Mouse (Mus musculus): ENCODE results near the gene Atf6b. TPM values are rescaled to one million over a fixed set of nuclear protein-coding genes. Genes with fewer than 3 reads are reported as not detected.

Gene Atf6b
- polyA plus RNA-seq, 1 experiment from 2014 or later = 111 TPM

- H3K27me3 ChIP-seq (ENCODE audit: low read depth, poor library complexity, severe bottlenecking) = peaks cover 33% of the 10 kb centered on the region
- H3K4me3 ChIP-seq = no peak overlapping the region
- WGBS = 81% methylated on average over 7 of the region's 7 CpGs
- DNase-seq (ENCODE audit: low spot score) = no peak
- no peak overlapping the region for H3K27ac ChIP-seq (replicated peaks)
- H3K36me3 ChIP-seq = no peaks in the 10 kb centered on the region
- H3K9me3 ChIP-seq (replicated peaks) = no peaks in the 10 kb centered on the region
- peaks cover 15% of the 10 kb centered on the region for H3K4me1 ChIP-seq
These were observed 17.5 kb downstream of the Atf6b start for GRCm38 (mm10) chr17:34664472-34664871.

- Histone ChIP-seq H3K4me1 (peaks cover 19% of the 10 kb centered on the region), H3K9me3 (replicated peaks) (no peaks in the 10 kb centered on the region), H3K36me3 (no peaks in the 10 kb centered on the region), H3K27me3 (ENCODE audit: low read depth, poor library complexity, severe bottlenecking) (peaks cover 64% of the 10 kb centered on the region), H3K27ac (replicated peaks) (no peak within 1 kb of the TSS), H3K4me3 (peak within 1 kb of the TSS; percentile 54)
- no peak for DNase-seq (ENCODE audit: low spot score)
- 64% methylated on average over 7 of the region's 7 CpGs for WGBS
These were observed 23.3 kb downstream of the Atf6b start, which contains the start of gene Tnxb for GRCm38 (mm10) chr17:34670235-34670634. Gene Tnxb (plus strand): TSS chr17:34670535.

- Histone ChIP-seq H3K27me3 (ENCODE audit: low read depth, poor library complexity, severe bottlenecking) (peaks cover 75% of the 10 kb centered on the region), H3K27ac (replicated peaks) (no peak overlapping the region; the same call in 1 of the 2 replicates), H3K36me3 (no peaks in the 10 kb centered on the region), H3K9me3 (replicated peaks) (no peaks in the 10 kb centered on the region), H3K4me3 (peak overlapping the region; percentile 54), H3K4me1 (peaks cover 19% of the 10 kb centered on the region)
- peak; percentile 61 for DNase-seq (ENCODE audit: low spot score)
- WGBS = 9% methylated on average over 90 of the region's 93 CpGs
These were observed 24.5 kb downstream of the Atf6b start for GRCm38 (mm10) chr17:34671151-34672066.

GRCm38 (mm10) chr17:34672246-34672792, 25.4 kb downstream of the Atf6b start:
- Histone ChIP-seq H3K27ac (replicated peaks) (no peak overlapping the region), H3K4me3 (peak overlapping the region; percentile 54), H3K9me3 (replicated peaks) (no peaks in the 10 kb centered on the region), H3K4me1 (peaks cover 19% of the 10 kb centered on the region), H3K27me3 (ENCODE audit: low read depth, poor library complexity, severe bottlenecking) (peaks cover 78% of the 10 kb centered on the region), H3K36me3 (no peaks in the 10 kb centered on the region)
- DNase-seq (ENCODE audit: low spot score) = no peak
- 34% methylated on average over 49 of the region's 49 CpGs for WGBS

GRCm38 (mm10) chr17:34673139-34673538, 26.2 kb downstream of the Atf6b start:
- H3K27me3 ChIP-seq (ENCODE audit: low read depth, poor library complexity, severe bottlenecking) = peaks cover 78% of the 10 kb centered on the region
- WGBS = 90% methylated on average over 7 of the region's 7 CpGs
- DNase-seq (ENCODE audit: low spot score) = no peak

GRCm38 (mm10) chr17:34674524-34675204, 27.7 kb downstream of the Atf6b start:
- peaks cover 19% of the 10 kb centered on the region for H3K4me1 ChIP-seq
- H3K4me3 ChIP-seq = no peak overlapping the region
- DNase-seq (ENCODE audit: low spot score) = no peak
- H3K27me3 ChIP-seq (ENCODE audit: low read depth, poor library complexity, severe bottlenecking) = peaks cover 79% of the 10 kb centered on the region
- 76% methylated on average over 11 of the region's 11 CpGs for WGBS
- H3K27ac ChIP-seq (replicated peaks) = no peak overlapping the region
- no peaks in the 10 kb centered on the region for H3K36me3 ChIP-seq
- H3K9me3 ChIP-seq (replicated peaks) = no peaks in the 10 kb centered on the region

More at GRCm38 (mm10) chr17:34673139-34673538, 26.2 kb downstream of the Atf6b start:
- no peak overlapping the region for H3K4me3 ChIP-seq
- peaks cover 19% of the 10 kb centered on the region for H3K4me1 ChIP-seq
- H3K36me3 ChIP-seq = no peaks in the 10 kb centered on the region
- H3K27ac ChIP-seq (replicated peaks) = no peak overlapping the region
- no peaks in the 10 kb centered on the region for H3K9me3 ChIP-seq (replicated peaks)

GRCm38 (mm10) chr17:34675205-34676092, 28.5 kb downstream of the Atf6b start:
- Histone ChIP-seq H3K27ac (replicated peaks) (no peak overlapping the region), H3K9me3 (replicated peaks) (no peaks in the 10 kb centered on the region), H3K4me3 (no peak overlapping the region), H3K36me3 (no peaks in the 10 kb centered on the region), H3K4me1 (peaks cover 25% of the 10 kb centered on the region), H3K27me3 (ENCODE audit: low read depth, poor library complexity, severe bottlenecking) (peaks cover 79% of the 10 kb centered on the region)
- 82% methylated on average over 13 of the region's 13 CpGs for WGBS
- DNase-seq (ENCODE audit: low spot score) = no peak

GRCm38 (mm10) chr17:34676093-34676460, 29.1 kb downstream of the Atf6b start:
- 85% methylated on average over 6 of the region's 6 CpGs for WGBS
- H3K4me1 ChIP-seq = peaks cover 22% of the 10 kb centered on the region

GRCm38 (mm10) chr17:34676671-34677070, 29.7 kb downstream of the Atf6b start:
- DNase-seq (ENCODE audit: low spot score) = no peak
- WGBS = 71% methylated on average over 12 of the region's 12 CpGs
- H3K27ac ChIP-seq (replicated peaks) = no peak overlapping the region

More at GRCm38 (mm10) chr17:34676093-34676460, 29.1 kb downstream of the Atf6b start:
- peaks cover 75% of the 10 kb centered on the region for H3K27me3 ChIP-seq (ENCODE audit: low read depth, poor library complexity, severe bottlenecking)
- no peak overlapping the region for H3K4me3 ChIP-seq
- no peaks in the 10 kb centered on the region for H3K9me3 ChIP-seq (replicated peaks)
- H3K27ac ChIP-seq (replicated peaks) = no peak overlapping the region
- no peaks in the 10 kb centered on the region for H3K36me3 ChIP-seq
- DNase-seq (ENCODE audit: low spot score) = no peak

GRCm38 (mm10) chr17:34680191-34680590, 33.2 kb downstream of the Atf6b start:
- no peaks in the 10 kb centered on the region for H3K9me3 ChIP-seq (replicated peaks)
- no peaks in the 10 kb centered on the region for H3K36me3 ChIP-seq
- H3K4me3 ChIP-seq = no peak overlapping the region
- WGBS = 80% methylated on average over 26 of the region's 26 CpGs
- no peak for DNase-seq (ENCODE audit: low spot score)
- no peak overlapping the region for H3K27ac ChIP-seq (replicated peaks)
- peaks cover 10% of the 10 kb centered on the region; the same call in 1 of the 2 replicates for H3K4me1 ChIP-seq
- H3K27me3 ChIP-seq (ENCODE audit: low read depth, poor library complexity, severe bottlenecking) = peaks cover 34% of the 10 kb centered on the region

More at GRCm38 (mm10) chr17:34676671-34677070, 29.7 kb downstream of the Atf6b start:
- Histone ChIP-seq H3K27me3 (ENCODE audit: low read depth, poor library complexity, severe bottlenecking) (peaks cover 69% of the 10 kb centered on the region), H3K9me3 (replicated peaks) (no peaks in the 10 kb centered on the region), H3K36me3 (no peaks in the 10 kb centered on the region), H3K4me3 (no peak overlapping the region), H3K4me1 (peaks cover 16% of the 10 kb centered on the region)

GRCm38 (mm10) chr17:34680621-34681020, 33.7 kb downstream of the Atf6b start:
- no peak overlapping the region for H3K27ac ChIP-seq (replicated peaks)
- H3K36me3 ChIP-seq = no peaks in the 10 kb centered on the region
- no peaks in the 10 kb centered on the region for H3K9me3 ChIP-seq (replicated peaks)
- peaks cover 30% of the 10 kb centered on the region for H3K27me3 ChIP-seq (ENCODE audit: low read depth, poor library complexity, severe bottlenecking)
- H3K4me1 ChIP-seq = peaks cover 10% of the 10 kb centered on the region; the same call in 1 of the 2 replicates
- H3K4me3 ChIP-seq = no peak overlapping the region
- 87% methylated on average over 4 of the region's 4 CpGs for WGBS
- DNase-seq (ENCODE audit: low spot score) = no peak

GRCm38 (mm10) chr17:34681132-34681571, 34.2 kb downstream of the Atf6b start:
- H3K4me1 ChIP-seq = peaks cover 10% of the 10 kb centered on the region; the same call in 1 of the 2 replicates
- 83% methylated on average over 17 of the region's 17 CpGs for WGBS
- no peaks in the 10 kb centered on the region for H3K36me3 ChIP-seq
- H3K9me3 ChIP-seq (replicated peaks) = no peaks in the 10 kb centered on the region
- no peak overlapping the region for H3K4me3 ChIP-seq
- peaks cover 25% of the 10 kb centered on the region for H3K27me3 ChIP-seq (ENCODE audit: low read depth, poor library complexity, severe bottlenecking)
- no peak for DNase-seq (ENCODE audit: low spot score)
- H3K27ac ChIP-seq (replicated peaks) = no peak overlapping the region

Measured in midbrain, embryonic 10.5 days (tissue).